Mouse (Mus musculus): Measurements from ENCODE around the gene Acin1. TPM values are rescaled to one million over a fixed set of nuclear protein-coding genes. Genes with fewer than 3 reads are reported as not detected.
A peak's percentile ranks its signal among the peaks of the same experiment; 100 is the strongest.

The Acin1 gene
- polyA plus RNA-seq, 1 experiment from 2014 or later: 90.1 TPM

GRCm38 (mm10) chr14:54705844-54706243 is 19.1 kb upstream of the Acin1 start:
- DNase-seq (ENCODE audit: low spot score): no peak
- 53% methylated on average over 5 of the region's 5 CpGs for WGBS
- Histone ChIP-seq H3K27me3 (ENCODE audit: insufficient read depth, low read length) (0 out of 2 replicates have a peak, but pooled peaks cover 3% of the 10 kb centered on the region), H3K4me2 (ENCODE audit: low read length) (no peak overlapping the region), H3K27ac (no peak overlapping the region), H3K4me1 (replicated peaks; ENCODE audit: insufficient read depth, low read length) (no peaks in the 10 kb centered on the region), H3K9me3 (replicated peaks; ENCODE audit: low read length) (no peaks in the 10 kb centered on the region), H3K36me3 (ENCODE audit: insufficient read depth, low read length) (no peaks in the 10 kb centered on the region), H3K4me3 (replicated peaks; ENCODE audit: low read depth, low read length) (no peak overlapping the region), H3K9ac (ENCODE audit: low read depth, low read length) (no peak overlapping the region)
- no peak for ATAC-seq (replicated peaks; ENCODE audit: low FRiP score, low read depth)
- no peak for TF ChIP-seq CTCF (IDR thresholded peaks at IDR 0.05; ENCODE audit: low read depth)

DNA sequence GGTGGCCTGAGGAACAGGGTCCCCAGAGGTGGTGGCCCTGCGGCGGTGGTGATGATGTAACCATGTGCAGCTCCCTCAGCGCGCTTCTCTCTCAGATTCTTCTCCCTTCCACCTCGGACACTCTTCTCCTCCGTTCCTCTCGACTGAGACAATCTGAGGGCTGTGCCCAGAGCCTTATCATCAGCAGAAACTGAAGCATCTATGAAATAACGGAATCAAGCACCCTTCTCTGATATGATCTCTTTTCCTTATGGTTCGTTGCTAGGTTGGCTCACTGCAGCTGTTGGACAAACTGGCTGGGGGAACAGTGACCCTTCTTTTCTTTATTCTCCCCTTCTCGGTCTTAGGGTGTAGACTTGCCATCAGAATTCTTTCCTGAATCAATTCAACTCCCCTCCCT is 16.5 kb upstream of the Acin1 start:
- DNase-seq (ENCODE audit: low spot score) (no peak), ATAC-seq (replicated peaks; ENCODE audit: low FRiP score, low read depth) (no peak)
- no peak overlapping the region for H3K27ac ChIP-seq
- H3K4me3 ChIP-seq (replicated peaks; ENCODE audit: low read depth, low read length): no peak overlapping the region
- no peak overlapping the region for H3K4me2 ChIP-seq (ENCODE audit: low read length)
- TF ChIP-seq CTCF (IDR thresholded peaks at IDR 0.05; ENCODE audit: low read depth): no peak
- WGBS: 30% methylated on average over 10 of the region's 10 CpGs
- H3K4me1 ChIP-seq (replicated peaks; ENCODE audit: insufficient read depth, low read length): no peaks in the 10 kb centered on the region
- H3K27me3 ChIP-seq (ENCODE audit: insufficient read depth, low read length): 0 out of 2 replicates have a peak, but pooled peaks cover 3% of the 10 kb centered on the region
- no peaks in the 10 kb centered on the region for H3K36me3 ChIP-seq (ENCODE audit: insufficient read depth, low read length)
- no peak overlapping the region for H3K9ac ChIP-seq (ENCODE audit: low read depth, low read length)
- H3K9me3 ChIP-seq (replicated peaks; ENCODE audit: low read length): no peaks in the 10 kb centered on the region

GRCm38 (mm10) chr14:54701298-54701697 is 14.6 kb upstream of the Acin1 start:
- Histone ChIP-seq H3K4me1 (replicated peaks; ENCODE audit: insufficient read depth, low read length) (no peaks in the 10 kb centered on the region), H3K27ac (no peak overlapping the region), H3K9me3 (replicated peaks; ENCODE audit: low read length) (no peaks in the 10 kb centered on the region), H3K27me3 (ENCODE audit: insufficient read depth, low read length) (no peaks in the 10 kb centered on the region), H3K9ac (ENCODE audit: low read depth, low read length) (no peak overlapping the region), H3K4me3 (replicated peaks; ENCODE audit: low read depth, low read length) (no peak overlapping the region), H3K36me3 (ENCODE audit: insufficient read depth, low read length) (no peaks in the 10 kb centered on the region), H3K4me2 (ENCODE audit: low read length) (no peak overlapping the region)
- DNase-seq (ENCODE audit: low spot score) (peak; percentile 85), ATAC-seq (replicated peaks; ENCODE audit: low FRiP score, low read depth) (peak; percentile 63; the same call in 1 of the 2 replicates)
- TF ChIP-seq CTCF (IDR thresholded peaks at IDR 0.05; ENCODE audit: low read depth): peak; percentile 97
- WGBS: 6% methylated on average over 6 of the region's 6 CpGs

DNA sequence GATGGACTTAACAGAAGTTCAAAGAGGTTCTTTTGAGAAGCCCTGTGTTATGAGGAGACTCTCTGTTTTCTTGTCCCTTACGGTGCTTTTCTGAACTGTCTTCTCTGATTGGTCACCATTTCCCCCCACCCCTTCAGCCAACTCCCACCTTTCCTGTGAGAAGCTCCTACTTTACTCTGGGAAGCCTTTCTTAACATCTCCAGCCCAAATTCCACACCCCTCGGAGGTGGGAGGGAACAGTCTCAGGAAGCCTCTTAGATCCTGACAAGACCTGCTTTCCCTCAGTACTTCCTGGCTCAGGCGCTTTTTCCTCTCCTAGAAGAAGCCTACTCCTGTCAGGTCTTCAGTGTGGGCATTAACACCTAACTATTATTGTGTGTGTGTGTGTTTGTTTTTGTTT is 12.9 kb upstream of the Acin1 start:
- H3K4me2 ChIP-seq (ENCODE audit: low read length): no peak overlapping the region

DNA sequence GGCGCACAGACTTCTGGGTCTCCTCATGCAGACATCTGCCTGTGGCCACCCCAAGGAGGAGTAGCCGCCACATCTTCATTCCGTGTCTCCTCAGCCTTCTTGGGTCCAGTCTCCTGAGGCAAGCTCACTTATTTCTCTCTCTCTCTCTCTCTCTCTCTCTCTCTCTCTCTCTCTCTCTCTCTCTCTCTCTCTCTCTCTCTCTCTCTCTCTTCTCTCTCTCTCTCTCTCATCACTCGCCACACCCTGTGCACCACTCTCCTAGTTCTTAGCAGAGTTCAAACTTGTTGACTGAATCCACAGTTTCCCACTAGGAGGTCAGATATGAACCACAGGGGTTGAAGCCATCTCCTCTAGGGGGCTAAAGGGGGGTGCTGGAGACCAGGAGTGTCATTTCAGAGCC is 12.0 kb upstream of the Acin1 start, which contains the start of gene Gm29776:
TSS of gene Gm29776 (minus strand) at position 101 of the 400 bp plus-strand sequence.
- no peaks in the 10 kb centered on the region for H3K4me1 ChIP-seq (replicated peaks; ENCODE audit: insufficient read depth, low read length)
- H3K4me2 ChIP-seq (ENCODE audit: low read length): no peak within 1 kb of the TSS
- H3K4me3 ChIP-seq (replicated peaks; ENCODE audit: low read depth, low read length): no peak within 1 kb of the TSS
- H3K9me3 ChIP-seq (replicated peaks; ENCODE audit: low read length): no peaks in the 10 kb centered on the region
- H3K36me3 ChIP-seq (ENCODE audit: insufficient read depth, low read length): no peaks in the 10 kb centered on the region
- H3K27ac ChIP-seq: no peak within 1 kb of the TSS
- no peaks in the 10 kb centered on the region for H3K27me3 ChIP-seq (ENCODE audit: insufficient read depth, low read length)
- no peak for ATAC-seq (replicated peaks; ENCODE audit: low FRiP score, low read depth)
- no peak for TF ChIP-seq CTCF (IDR thresholded peaks at IDR 0.05; ENCODE audit: low read depth)
- WGBS: 69% methylated on average over 4 of the region's 4 CpGs
- no peak for DNase-seq (ENCODE audit: low spot score)
- H3K9ac ChIP-seq (ENCODE audit: low read depth, low read length): no peak within 1 kb of the TSS

More for the DNA sequence above, 12.9 kb upstream of the Acin1 start:
- no peaks in the 10 kb centered on the region for H3K36me3 ChIP-seq (ENCODE audit: insufficient read depth, low read length)
- no peak overlapping the region for H3K9ac ChIP-seq (ENCODE audit: low read depth, low read length)
- TF ChIP-seq CTCF (IDR thresholded peaks at IDR 0.05; ENCODE audit: low read depth): no peak
- H3K4me3 ChIP-seq (replicated peaks; ENCODE audit: low read depth, low read length): no peak overlapping the region
- no peaks in the 10 kb centered on the region for H3K4me1 ChIP-seq (replicated peaks; ENCODE audit: insufficient read depth, low read length)
- no peak for ATAC-seq (replicated peaks; ENCODE audit: low FRiP score, low read depth)
- no peak overlapping the region for H3K27ac ChIP-seq
- no peaks in the 10 kb centered on the region for H3K27me3 ChIP-seq (ENCODE audit: insufficient read depth, low read length)
- 34% methylated on average over 3 of the region's 3 CpGs for WGBS
- no peaks in the 10 kb centered on the region for H3K9me3 ChIP-seq (replicated peaks; ENCODE audit: low read length)
- DNase-seq (ENCODE audit: low spot score): no peak

- ATAC-seq (replicated peaks; ENCODE audit: low FRiP score, low read depth) (no peak), DNase-seq (ENCODE audit: low spot score) (no peak)
Observed at GRCm38 (mm10) chr14:54696752-54697151, 10.0 kb upstream of the Acin1 start.

GRCm38 (mm10) chr14:54695042-54695441 is 8.3 kb upstream of the Acin1 start:
- Histone ChIP-seq H3K27ac (no peak overlapping the region), H3K4me1 (replicated peaks; ENCODE audit: insufficient read depth, low read length) (no peaks in the 10 kb centered on the region), H3K4me2 (ENCODE audit: low read length) (no peak overlapping the region), H3K9ac (ENCODE audit: low read depth, low read length) (no peak overlapping the region), H3K9me3 (replicated peaks; ENCODE audit: low read length) (no peaks in the 10 kb centered on the region), H3K4me3 (replicated peaks; ENCODE audit: low read depth, low read length) (no peak overlapping the region), H3K36me3 (ENCODE audit: insufficient read depth, low read length) (peaks cover 12% of the 10 kb centered on the region), H3K27me3 (ENCODE audit: insufficient read depth, low read length) (no peaks in the 10 kb centered on the region)
- ATAC-seq (replicated peaks; ENCODE audit: low FRiP score, low read depth) (no peak; the same call in 1 of the 2 replicates), DNase-seq (ENCODE audit: low spot score) (no peak)
- no peak for TF ChIP-seq CTCF (IDR thresholded peaks at IDR 0.05; ENCODE audit: low read depth)
- 70% methylated on average over 6 of the region's 6 CpGs for WGBS

More at GRCm38 (mm10) chr14:54696752-54697151, 10.0 kb upstream of the Acin1 start:
- peaks cover 4% of the 10 kb centered on the region; the same call in 1 of the 2 replicates for H3K36me3 ChIP-seq (ENCODE audit: insufficient read depth, low read length)
- no peaks in the 10 kb centered on the region for H3K4me1 ChIP-seq (replicated peaks; ENCODE audit: insufficient read depth, low read length)
- H3K27ac ChIP-seq: no peak overlapping the region
- 84% methylated on average over 4 of the region's 4 CpGs for WGBS
- H3K27me3 ChIP-seq (ENCODE audit: insufficient read depth, low read length): no peaks in the 10 kb centered on the region
- H3K4me3 ChIP-seq (replicated peaks; ENCODE audit: low read depth, low read length): no peak overlapping the region
- H3K4me2 ChIP-seq (ENCODE audit: low read length): no peak overlapping the region
- H3K9me3 ChIP-seq (replicated peaks; ENCODE audit: low read length): no peaks in the 10 kb centered on the region
- TF ChIP-seq CTCF (IDR thresholded peaks at IDR 0.05; ENCODE audit: low read depth): no peak
- H3K9ac ChIP-seq (ENCODE audit: low read depth, low read length): no peak overlapping the region
